29 mouse cellular contexts compared by ENCODE assay signal in the genomic region with DNA sequence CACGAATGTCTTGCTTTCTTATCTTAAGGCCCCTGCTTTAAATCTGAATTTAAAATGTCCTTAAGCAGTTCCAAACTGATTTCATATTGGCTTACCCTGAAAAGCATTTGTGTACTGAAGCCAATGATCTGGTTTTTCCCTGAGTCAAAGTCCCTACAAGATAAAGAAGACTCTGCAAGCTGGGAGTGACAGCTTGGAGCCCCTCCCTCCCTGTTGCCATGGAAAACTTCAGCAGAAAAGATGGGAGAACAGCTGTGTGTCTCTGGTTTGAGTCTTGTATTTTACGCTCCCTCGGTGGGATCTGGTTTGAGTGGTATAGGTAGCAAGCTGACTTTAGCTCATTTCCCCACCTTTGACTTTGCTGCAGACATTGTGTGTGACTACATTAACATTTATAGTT.
A peak's percentile ranks its signal among the peaks of the same experiment; 100 is the strongest.
DNase-seq lines count a peak whose midpoint lies in the region; ATAC-seq lines count a peak whose summit lies in the region.
"Had no signal": no experiment of that assay in that cellular context is flagged by ENCODE, and none has a peak within 500 bp of the region (broad histone marks: within the 10 kb centered on the region; RNA-seq: fewer than 3 reads in every experiment).

No protein-coding gene starts in this region.

- no peaks in the 10 kb centered on the region for H3K4me1 ChIP-seq in forebrain, embryonic 15.5 days
- no peaks in the 10 kb centered on the region for H3K4me1 ChIP-seq in forebrain, embryonic 12.5 days
- H3K4me1 ChIP-seq: heart, embryonic 13.5 days; neural tube, embryonic 12.5 days had no signal

- H3K4me3 ChIP-seq in forebrain, embryonic 15.5 days, result no peak overlapping the region
- no peak overlapping the region for H3K4me3 ChIP-seq in forebrain, embryonic 12.5 days (replicated peaks)
- H3K4me3 ChIP-seq: gastrocnemius, adult 2 months; heart, adult 2 months; heart, embryonic 13.5 days; myocyte; neural tube, embryonic 12.5 days had no signal

- no peaks in the 10 kb centered on the region for H3K27me3 ChIP-seq in forebrain, embryonic 15.5 days
- no peaks in the 10 kb centered on the region for H3K27me3 ChIP-seq in forebrain, embryonic 12.5 days
- H3K27me3 ChIP-seq: heart, embryonic 13.5 days; neural tube, embryonic 12.5 days had no signal

- H3K27ac ChIP-seq in forebrain, embryonic 15.5 days (replicated peaks), result no peak overlapping the region
- H3K27ac ChIP-seq in forebrain, embryonic 12.5 days, result no peak overlapping the region
- H3K27ac ChIP-seq: gastrocnemius, adult 2 months; heart, adult 2 months; heart, embryonic 13.5 days; liver, embryonic 14.5 days; macrophage; neural tube, embryonic 12.5 days had no signal

- peak; percentile 3 to 5 for DNase-seq in layer of hippocampus, adult 8-10 months (ENCODE audit: low spot score in 2 of 2)
- DNase-seq in layer of hippocampus, postnatal 25 days (ENCODE audit: extremely low spot score in 1 of 2, low spot score in 1 of 2), result no peak
- peak; percentile 9 for DNase-seq in right cerebral cortex, postnatal 4 days
- DNase-seq in right cerebral cortex, postnatal 25 days, result no peak
- DNase-seq in layer of hippocampus, postnatal 36 days, result peak; percentile 10 to 13
- no peak for DNase-seq in retina, embryonic 14.5 days (ENCODE audit: low spot score)
- DNase-seq: adrenal gland, postnatal 10 days; cerebellum, adult 2 months; cerebellum, postnatal 14 days; gastrocnemius, adult 2 months; gastrocnemius, postnatal 36 days; heart, adult 2 months; kidney, adult 2 months; kidney, postnatal 36 days; liver; lung, adult 2 months; lung, postnatal 10 days; thymus, adult 2 months; thymus, postnatal 36 days had no signal

- H3K9ac ChIP-seq in forebrain, embryonic 15.5 days (replicated peaks), result no peak overlapping the region
- no peak overlapping the region for H3K9ac ChIP-seq in forebrain, embryonic 12.5 days
- H3K9ac ChIP-seq: heart, embryonic 13.5 days; liver, embryonic 14.5 days; neural tube, embryonic 12.5 days had no signal

- no peaks in the 10 kb centered on the region for H3K36me3 ChIP-seq in forebrain, embryonic 15.5 days
- no peaks in the 10 kb centered on the region for H3K36me3 ChIP-seq in forebrain, embryonic 12.5 days (replicated peaks)
- H3K36me3 ChIP-seq: heart, embryonic 13.5 days; neural tube, embryonic 12.5 days had no signal

- ATAC-seq in forebrain, embryonic 15.5 days (replicated peaks), result peak; percentile 51; the same call in 1 of the 2 replicates
- ATAC-seq in forebrain, embryonic 12.5 days (ENCODE audit: low FRiP score), result no peak
- ATAC-seq: hindbrain, embryonic 16.5 days; midbrain, embryonic 16.5 days; Patski had no signal

- no peak overlapping the region for H3K4me2 ChIP-seq in forebrain, embryonic 15.5 days (replicated peaks)
- H3K4me2 ChIP-seq in forebrain, embryonic 12.5 days, result no peak overlapping the region
- H3K4me2 ChIP-seq: heart, embryonic 13.5 days; neural tube, embryonic 12.5 days had no signal

- 53% methylated on average over 3 of the region's 3 CpGs for WGBS in forebrain, embryonic 15.5 days
- WGBS in forebrain, embryonic 12.5 days, result 76% methylated on average over 3 of the region's 3 CpGs

- no peaks in the 10 kb centered on the region for H3K9me3 ChIP-seq in forebrain, embryonic 15.5 days
- H3K9me3 ChIP-seq in forebrain, embryonic 12.5 days, result no peaks in the 10 kb centered on the region
- H3K9me3 ChIP-seq: heart, embryonic 13.5 days; neural tube, embryonic 12.5 days had no signal

Comparison
In these comparisons a context has a peak if more than half of its experiments do, and no peak if none do; other contexts are left out.
1. DNase-seq: peak in layer of hippocampus, adult 8-10 months (2 of 2), right cerebral cortex, postnatal 4 days (single experiment) and layer of hippocampus, postnatal 36 days (2 of 2); none in layer of hippocampus, postnatal 25 days (0 of 2), right cerebral cortex, postnatal 25 days (single experiment) and retina, embryonic 14.5 days (single experiment).